Mouse (Mus musculus) CH12.LX (cell line): ENCODE measurements around the gene Il1r2. TPM values are rescaled to one million over a fixed set of nuclear protein-coding genes. Genes with fewer than 3 reads are reported as not detected.

Experiments
- DNase-seq: peaks from one replicate; pipeline ENCODE4 v3.0.0-alpha.2; 2013; ENCODE audit errors: extremely low read depth
- H3K27ac ChIP-seq: 2 replicates; pipeline ENCODE4 v1.5.1; 2012; ENCODE audit warnings: low read depth, mild to moderate bottlenecking, control low read depth, moderate library complexity; ENCODE audit not compliant: insufficient read depth
- H3K27me3 ChIP-seq: replicated peaks from 2 replicates; pipeline ENCODE3; 2012; ENCODE audit warnings: inconsistent platforms
- H3K36me3 ChIP-seq, 2 experiments: replicated peaks in 1 of 2; 2 replicates each; pipeline versions ENCODE3 to v1.6.1; 2012; ENCODE audit warnings: inconsistent platforms in 1 of 2, low read length in 1 of 2, mild to moderate bottlenecking in 1 of 2, mixed read lengths in 1 of 2, moderate library complexity in 1 of 2; ENCODE audit not compliant: control insufficient read depth in 1 of 2, insufficient read depth in 1 of 2
- H3K4me1 ChIP-seq, 2 experiments: 2 replicates each; pipeline ENCODE4 v1.6.1; 2012; ENCODE audit warnings: inconsistent platforms in 1 of 2, moderate library complexity in 1 of 2; ENCODE audit not compliant: insufficient read depth in 2 of 2, control insufficient read depth in 1 of 2
- H3K4me2 ChIP-seq: 2 replicates; pipeline ENCODE4 v1.6.1; 2012; ENCODE audit warnings: low read depth, mild to moderate bottlenecking, control low read depth; ENCODE audit not compliant: poor library complexity, insufficient read depth, severe bottlenecking
- H3K4me3 ChIP-seq, 3 experiments: fragments of 150-350 bp in 1 of 3; sonication (generic) in 1 of 3; replicated peaks in 1 of 3; 2 replicates each; pipeline versions ENCODE3 to v1.5.1; 2011 to 2012; ENCODE audit warnings: low read depth in 2 of 3, low read length in 2 of 3, mild to moderate bottlenecking in 2 of 3, moderate library complexity in 2 of 3, control low read depth in 1 of 3, improper control_type of control experiment in 1 of 3, inconsistent platforms in 1 of 3, mixed read lengths in 1 of 3; ENCODE audit not compliant: poor library complexity in 1 of 3
- H3K79me2 ChIP-seq: replicated peaks from 2 replicates; pipeline ENCODE4 v1.6.1; 2012; ENCODE audit warnings: mild to moderate bottlenecking, moderate library complexity; ENCODE audit not compliant: control insufficient read depth, poor library complexity, insufficient read depth, severe bottlenecking; ENCODE audit errors: extremely low read depth
- H3K9ac ChIP-seq: 2 replicates; pipeline ENCODE4 v1.6.1; 2012; ENCODE audit warnings: low read depth, mild to moderate bottlenecking, control low read depth, moderate library complexity; ENCODE audit not compliant: insufficient read depth
- H3K9me3 ChIP-seq: replicated peaks from 2 replicates; pipeline ENCODE3; 2012; ENCODE audit warnings: low read length, inconsistent platforms, mixed read lengths
- BHLHE40 ChIP-seq: IDR thresholded peaks from 2 replicates; pipeline ENCODE4 v1.6.1; 2011; ENCODE audit warnings: mild to moderate bottlenecking, low read depth, low read length, improper control_type of control experiment
- CHD1 ChIP-seq: IDR thresholded peaks from 2 replicates; pipeline ENCODE4 v1.6.1; 2012; ENCODE audit warnings: low read depth, low read length, improper control_type of control experiment, inconsistent platforms
- CTCF ChIP-seq, 2 experiments: IDR thresholded peaks in 1 of 2; conservative IDR thresholded peaks in 1 of 2; 2 replicates each; pipeline ENCODE4 v1.5.1; 2011 to 2012; ENCODE audit warnings: low read depth in 2 of 2, low read length in 2 of 2, improper control_type of control experiment in 1 of 2, inconsistent platforms in 1 of 2, mild to moderate bottlenecking in 1 of 2, moderate library complexity in 1 of 2
- ELF1 ChIP-seq: IDR thresholded peaks from 2 replicates; pipeline ENCODE4 v1.6.1; 2014; ENCODE audit warnings: low read depth, mild to moderate bottlenecking, inconsistent platforms, low read length, improper control_type of control experiment
- EP300 ChIP-seq: IDR thresholded peaks from 2 replicates; pipeline ENCODE4 v1.6.1; 2011; ENCODE audit warnings: low read length, improper control_type of control experiment
- ETS1 ChIP-seq: conservative IDR thresholded peaks from 2 replicates; pipeline ENCODE4 v1.6.1; 2012; ENCODE audit warnings: low read depth, mild to moderate bottlenecking, inconsistent platforms, low read length, improper control_type of control experiment, moderate library complexity
- IRF4 ChIP-seq: IDR thresholded peaks from 2 replicates; pipeline ENCODE4 v1.6.1; 2014; ENCODE audit warnings: low read depth, mild to moderate bottlenecking, inconsistent platforms, low read length, improper control_type of control experiment
- JUN ChIP-seq: IDR thresholded peaks from 2 replicates; pipeline ENCODE4 v1.6.1; 2011; ENCODE audit warnings: low read depth, mild to moderate bottlenecking, low read length, improper control_type of control experiment, moderate library complexity; ENCODE audit not compliant: insufficient read depth
- MAZ ChIP-seq: IDR thresholded peaks from 2 replicates; pipeline ENCODE4 v1.6.1; 2012; ENCODE audit warnings: low read depth, mild to moderate bottlenecking, inconsistent platforms, low read length, improper control_type of control experiment, moderate library complexity
- POLR2A ChIP-seq: IDR thresholded peaks from 2 replicates; pipeline ENCODE4 v1.6.1; 2011; ENCODE audit warnings: low read depth, mild to moderate bottlenecking, improper control_type of control experiment, low read length
- RAD21 ChIP-seq: IDR thresholded peaks from 2 replicates; pipeline ENCODE4 v1.6.1; 2011; ENCODE audit warnings: low read depth, mild to moderate bottlenecking, low read length, improper control_type of control experiment, moderate library complexity
- SMC3 ChIP-seq: IDR thresholded peaks from 2 replicates; pipeline ENCODE4 v1.6.1; 2011; ENCODE audit warnings: low read depth, low read length, improper control_type of control experiment
- TBP ChIP-seq: conservative IDR thresholded peaks from 2 replicates; pipeline ENCODE4 v1.6.1; 2011; ENCODE audit warnings: low read depth, low read length, improper control_type of control experiment
- TCF12 ChIP-seq: IDR thresholded peaks from 2 replicates; pipeline ENCODE4 v1.6.1; 2014; ENCODE audit warnings: low read depth, mild to moderate bottlenecking, inconsistent platforms, low read length, improper control_type of control experiment
- USF2 ChIP-seq: conservative IDR thresholded peaks from 2 replicates; pipeline ENCODE4 v1.6.1; 2011; ENCODE audit warnings: low read depth, low read length, improper control_type of control experiment
- ZC3H11A ChIP-seq: IDR thresholded peaks from 2 replicates; pipeline ENCODE4 v1.6.1; 2012; ENCODE audit warnings: low read depth, mild to moderate bottlenecking, inconsistent platforms, low read length, improper control_type of control experiment
- dilution Hi-C: fragments of 300-500 bp; cut with MboI; formaldehyde crosslinking; loops from 2 replicates; pipeline ENCODE4 v1.14.3; 2020; ENCODE audit warnings: low sequenced_read_pairs; ENCODE audit not compliant: extremely low pct_unique_long_range_greater_than_20kb, extremely low pct_ligation_motif_present
- in situ Hi-C: fragments of 300-500 bp; cut with MboI; formaldehyde crosslinking; loops from 3 replicates; pipeline ENCODE4 v1.14.3; 2019; ENCODE audit warnings: low sequenced_read_pairs, low pct_ligation_motif_present, low pct_unique_long_range_greater_than_20kb, mixed read lengths
- polyA plus RNA-seq: library from polyadenylated mRNA; unstranded; fragments of >175 nt; gene quantifications from 2 replicates; pipeline ENCODE4 v1.2.1, GENCODE M21; 2012; ENCODE audit warnings: low read depth; ENCODE audit not compliant: insufficient read length
- total RNA-seq, 2 experiments: library from RNA; depleted of rRNA; stranded (reverse); fragments of 300-350 nt in 1 of 2; fragments of >200 nt in 1 of 2; gene quantifications; 2 replicates each; pipeline ENCODE4 v1.2.3; 2012 to 2014

Gene Il1r2
- total and polyA plus RNA-seq, 3 experiments, result 0.13 to 2.2 (median 1.1) TPM

- Histone ChIP-seq H3K79me2 (no peaks in the 10 kb centered on the region), H3K4me3 (no peak overlapping the region), H3K27ac (no peak overlapping the region), H3K27me3 (no peaks in the 10 kb centered on the region), H3K4me1 (peaks cover 17 to 46% of the 10 kb centered on the region in 2 experiments), H3K4me2 (no peak overlapping the region), H3K9me3 (no peaks in the 10 kb centered on the region), H3K9ac (no peak overlapping the region), H3K36me3 (peaks cover 0 to 19% of the 10 kb centered on the region in 2 experiments)
- dilution Hi-C loops (no loop called here), in situ Hi-C loops (no loop called here)
- TF ChIP-seq RAD21, result no peak
- TF ChIP-seq ZC3H11A, result no peak
- TF ChIP-seq CHD1, result no peak
- no peak for TF ChIP-seq USF2
- TF ChIP-seq EP300, result no peak
- no peak for TF ChIP-seq BHLHE40
- no peak for TF ChIP-seq CTCF (conservative IDR thresholded peaks at IDR 0.05 in 1 of 2, IDR thresholded peaks at IDR 0.05 in 1 of 2; ENCODE audit: low read depth in 2 of 2, low read length in 2 of 2)
- no peak for TF ChIP-seq TBP
- TF ChIP-seq ETS1, result no peak
- TF ChIP-seq MAZ, result no peak
- no peak for TF ChIP-seq SMC3
- TF ChIP-seq IRF4, result no peak
- no peak for DNase-seq
Measured at GRCm38 (mm10) chr1:40030287-40030975, 43.4 kb upstream of the Il1r2 start.

GRCm38 (mm10) chr1:40030976-40031356 lies 42.9 kb upstream of the Il1r2 start:
- in situ Hi-C loops, result no loop called here
- H3K9me3 ChIP-seq, result no peaks in the 10 kb centered on the region
- H3K9ac ChIP-seq, result no peak overlapping the region
- H3K4me2 ChIP-seq, result no peak overlapping the region
- no peak overlapping the region for H3K27ac ChIP-seq
- H3K36me3 ChIP-seq, result peaks cover 0 to 15% of the 10 kb centered on the region in 2 experiments
- no peak for TF ChIP-seq ELF1
- no peak for TF ChIP-seq IRF4
- no peak for TF ChIP-seq JUN
- TF ChIP-seq POLR2A, result no peak
- TF ChIP-seq TCF12, result no peak
- no peak for TF ChIP-seq BHLHE40
- no peak for TF ChIP-seq RAD21
- H3K4me3 ChIP-seq, result no peak overlapping the region
- dilution Hi-C loops, result no loop called here
- H3K27me3 ChIP-seq, result no peaks in the 10 kb centered on the region
- H3K4me1 ChIP-seq, result peaks cover 17 to 43% of the 10 kb centered on the region in 2 experiments
- no peaks in the 10 kb centered on the region for H3K79me2 ChIP-seq
- no peak for DNase-seq
